Mouse (Mus musculus): ENCODE measurements around the gene Prpf39. TPM values are rescaled to one million over a fixed set of nuclear protein-coding genes. Genes with fewer than 3 reads are reported as not detected.

Prpf39 gene
- total RNA-seq (2023): 100 to 1,000 TPM; 153 to 159 TPM

GRCm38 (mm10) chr12:65036190-65036870 lies at the start of gene Prpf39:
Gene Prpf39 (plus strand): TSS chr12:65036333.

GRCm38 (mm10) chr12:65073611-65074178 lies 37.6 kb downstream of the Prpf39 start, which contains the start of gene Fkbp3:
Gene Fkbp3 (minus strand): TSS chr12:65074007.

GRCm38 (mm10) chr12:65075085-65075732 lies 39.1 kb downstream of the Prpf39 start, which contains the start of gene Fancm:
Gene Fancm (plus strand): TSS chr12:65075603.

Other genes with a start within 250 kb of the Prpf39 start
- gene Gm527, start 118.4 kb upstream of the Prpf39 start, total RNA-seq (2023): 1 to 10 TPM; 6.3 to 8.9 TPM
- 10 to 100 TPM; 28.9 to 31.5 TPM for gene Klhl28, start 70.8 kb upstream of the Prpf39 start, total RNA-seq (2023)
- gene Togaram1, start 70.5 kb upstream of the Prpf39 start, total RNA-seq (2023): 10 to 100 TPM; 66.0 to 66.8 TPM
- gene Fkbp3, start 37.7 kb downstream of the Prpf39 start, total RNA-seq (2023): 10 to 100 TPM; 75.9 to 83.7 TPM
- gene Fancm, start 39.3 kb downstream of the Prpf39 start, total RNA-seq (2023): 10 to 100 TPM; 27.7 to 28.7 TPM
- 1 to 10 TPM; 2.3 to 2.4 TPM for gene Mis18bp1, start 136.3 kb downstream of the Prpf39 start, total RNA-seq (2023)
- under 1 TPM in 1 of 2 experiments, not detected in 1; 0.36 TPM for gene Wdr20rt, start 189.2 kb downstream of the Prpf39 start, total RNA-seq (2023)

Measured in B cell, adult 67 days (primary cell).